ENCODE assay signal across 10 mouse cellular contexts in the genomic region with DNA sequence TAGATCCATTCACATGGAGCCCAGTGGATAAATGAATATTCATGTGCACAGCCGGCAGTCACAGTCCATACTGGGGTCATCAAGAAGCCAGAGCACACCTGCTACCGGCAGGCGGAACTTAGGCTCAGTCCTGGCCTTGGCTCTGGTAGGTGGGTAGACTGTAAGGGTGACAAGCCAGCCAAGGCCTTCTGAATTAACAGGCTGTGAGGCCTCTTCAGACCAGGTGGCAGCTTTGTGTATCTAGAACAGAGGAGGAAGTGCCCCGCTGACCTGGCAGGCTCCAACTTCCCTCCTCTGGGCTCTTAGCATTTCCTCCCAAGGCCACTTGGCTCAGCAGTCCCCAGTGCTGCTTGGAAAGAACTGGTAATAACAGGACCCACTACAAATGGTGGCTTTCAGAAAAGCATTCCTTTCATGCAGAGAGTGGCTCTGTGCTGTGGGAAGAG. TPM values are rescaled to one million over a fixed set of nuclear protein-coding genes. Genes with fewer than 3 reads are reported as not detected.
DNase-seq lines count a peak whose midpoint lies in the region; ATAC-seq lines count a peak whose summit lies in the region.
"Had no signal": no experiment of that assay in that cellular context is flagged by ENCODE, and none has a peak within 500 bp of the region (broad histone marks: within the 10 kb centered on the region; RNA-seq: fewer than 3 reads in every experiment).

No protein-coding gene starts in this region.

- H3K9me3 ChIP-seq in midbrain, embryonic 14.5 days (ENCODE audit: control insufficient read depth, low read length): no peaks in the 10 kb centered on the region
- H3K9me3 ChIP-seq in midbrain, embryonic 13.5 days: no peaks in the 10 kb centered on the region
- H3K9me3 ChIP-seq: liver, embryonic 15.5 days had no signal

- no peaks in the 10 kb centered on the region for H3K27me3 ChIP-seq in midbrain, embryonic 14.5 days (ENCODE audit: control insufficient read depth, insufficient read depth, low read length)
- no peaks in the 10 kb centered on the region for H3K27me3 ChIP-seq in midbrain, embryonic 13.5 days
- H3K27me3 ChIP-seq: liver, embryonic 15.5 days had no signal

- WGBS in midbrain, embryonic 14.5 days: 24% methylated on average over 4 of the region's 4 CpGs
- 28% methylated on average over 4 of the region's 4 CpGs for WGBS in midbrain, embryonic 13.5 days

- no peak overlapping the region for H3K27ac ChIP-seq in midbrain, embryonic 14.5 days (replicated peaks; ENCODE audit: low read depth, low read length)
- H3K27ac ChIP-seq in midbrain, embryonic 13.5 days: no peak overlapping the region
- H3K27ac ChIP-seq: liver, embryonic 15.5 days had no signal

- H3K36me3 ChIP-seq in midbrain, embryonic 14.5 days (ENCODE audit: control insufficient read depth, insufficient read depth, low read length): peaks cover 23% of the 10 kb centered on the region; the same call in 1 of the 2 replicates
- H3K36me3 ChIP-seq in midbrain, embryonic 13.5 days: peaks cover 13% of the 10 kb centered on the region; the same call in 1 of the 2 replicates
- H3K36me3 ChIP-seq: liver, embryonic 15.5 days had no signal

- H3K4me3 ChIP-seq in midbrain, embryonic 14.5 days (replicated peaks; ENCODE audit: low read depth, low read length): no peak overlapping the region
- no peak overlapping the region for H3K4me3 ChIP-seq in midbrain, embryonic 13.5 days (replicated peaks)
- H3K4me3 ChIP-seq: erythroblast, embryonic 14.5 days; liver, embryonic 15.5 days had no signal

- no peaks in the 10 kb centered on the region for H3K4me1 ChIP-seq in midbrain, embryonic 14.5 days (ENCODE audit: control insufficient read depth, insufficient read depth, low read length)
- H3K4me1 ChIP-seq in midbrain, embryonic 13.5 days (replicated peaks): peaks cover 11% of the 10 kb centered on the region
- H3K4me1 ChIP-seq: liver, embryonic 15.5 days had no signal

- DNase-seq in adrenal gland, adult (ENCODE audit: inconsistent age in 2 of 2, low spot score in 1 of 2): peak; percentile 44 to 70
- DNase-seq in adrenal gland, adult 18-20 months (ENCODE audit: low spot score in 2 of 2): no peak
- peak; percentile 17 for DNase-seq in midbrain, embryonic 14.5 days
- peak; percentile 71 to 80 for DNase-seq in lung, adult 18-20 months

- H3K4me2 ChIP-seq in midbrain, embryonic 14.5 days (ENCODE audit: low read length): no peak overlapping the region
- no peak overlapping the region for H3K4me2 ChIP-seq in midbrain, embryonic 13.5 days (replicated peaks)
- H3K4me2 ChIP-seq: liver, embryonic 15.5 days had no signal

- no peak for ATAC-seq in midbrain, embryonic 14.5 days (ENCODE audit: low FRiP score, low TSS enrichment)
- ATAC-seq in midbrain, embryonic 13.5 days: no peak
- ATAC-seq in hematopoietic stem cell, adult 5-6 weeks (replicated peaks in 1 of 2; ENCODE audit: insufficient read depth in 1 of 2, low FRiP score in 2 of 2, low TSS enrichment in 1 of 2, low read depth in 1 of 2, poor library complexity in 2 of 2, severe bottlenecking in 2 of 2): peak; percentile 74 to 75
- no peak for ATAC-seq in monocyte, adult 5-6 weeks (replicated peaks; ENCODE audit: insufficient number of reproducible peaks, low FRiP score, low TSS enrichment, poor library complexity, severe bottlenecking)
- ATAC-seq in megakaryocyte-erythroid progenitor cell, adult 5-6 weeks (replicated peaks; ENCODE audit: low FRiP score, low TSS enrichment, poor library complexity, severe bottlenecking): no peak

- H3K9ac ChIP-seq in midbrain, embryonic 14.5 days (replicated peaks; ENCODE audit: low read length): no peak overlapping the region
- no peak overlapping the region for H3K9ac ChIP-seq in midbrain, embryonic 13.5 days (replicated peaks)
- H3K9ac ChIP-seq: liver, embryonic 15.5 days had no signal

RNA-seq across cellular contexts. Expression of a gene that starts 24.3 kb away (rescaled TPM):
- 10 to 100 TPM; 14.4 to 14.8 TPM for total RNA-seq in adrenal gland, adult 18-20 months (2021)
- 32.0 and 40.7 TPM in 2 replicates for polyA plus RNA-seq in midbrain, embryonic 14.5 days (2014; fragmentation: Nextera tagmentation; extraction: Ambion mirVana)
- 38.3 and 40.8 TPM in 2 replicates for polyA plus RNA-seq in midbrain, embryonic 13.5 days (2015; fragmentation: Nextera tagmentation; extraction: Ambion mirVana)
- total RNA-seq in hematopoietic stem cell, adult 5-6 weeks (2017): 1.6 and 4.4 TPM in 2 replicates
- not detected in 3 replicates for total RNA-seq in monocyte, adult 5-6 weeks (2017)
- total RNA-seq in megakaryocyte-erythroid progenitor cell, adult 5-6 weeks (2014; fragmentation: Nextera tagmentation): 4.3 and 8.6 TPM in 2 replicates
- 3.4 and 10.4 TPM in 2 replicates for total RNA-seq in megakaryocyte-erythroid progenitor cell, adult 5-6 weeks (2017)

RNA-seq across cellular contexts. Expression of a gene that starts 35.1 kb away (rescaled TPM):
- total RNA-seq in adrenal gland, adult 18-20 months (2021): 10 to 100 TPM; 15.3 to 16.0 TPM
- polyA plus RNA-seq in midbrain, embryonic 14.5 days (2014; fragmentation: Nextera tagmentation; extraction: Ambion mirVana): 52.9 and 58.5 TPM in 2 replicates
- polyA plus RNA-seq in midbrain, embryonic 13.5 days (2015; fragmentation: Nextera tagmentation; extraction: Ambion mirVana): 76.6 and 87.2 TPM in 2 replicates
- total RNA-seq in hematopoietic stem cell, adult 5-6 weeks (2017): 4.2 TPM in 2 replicates
- total RNA-seq in monocyte, adult 5-6 weeks (2017): 14.7 to 31.5 TPM (median 15.7 TPM) in 3 replicates
- total RNA-seq in megakaryocyte-erythroid progenitor cell, adult 5-6 weeks (2014; fragmentation: Nextera tagmentation): 6.8 and 15.5 TPM in 2 replicates
- total RNA-seq in megakaryocyte-erythroid progenitor cell, adult 5-6 weeks (2017): 5.1 and 9.5 TPM in 2 replicates

RNA-seq across cellular contexts. Expression of a gene that starts 44.1 kb away (rescaled TPM):
- total RNA-seq in adrenal gland, adult 18-20 months (2021): 1 to 10 TPM; 4.8 to 5.6 TPM
- polyA plus RNA-seq in midbrain, embryonic 14.5 days (2014; fragmentation: Nextera tagmentation; extraction: Ambion mirVana): 18.8 and 29.8 TPM in 2 replicates
- polyA plus RNA-seq in midbrain, embryonic 13.5 days (2015; fragmentation: Nextera tagmentation; extraction: Ambion mirVana): 28.6 and 35.4 TPM in 2 replicates
- not detected in 2 replicates for total RNA-seq in hematopoietic stem cell, adult 5-6 weeks (2017)
- not detected in 3 replicates for total RNA-seq in monocyte, adult 5-6 weeks (2017)
- not detected in 2 replicates for total RNA-seq in megakaryocyte-erythroid progenitor cell, adult 5-6 weeks (2014; fragmentation: Nextera tagmentation)
- not detected in 2 replicates for total RNA-seq in megakaryocyte-erythroid progenitor cell, adult 5-6 weeks (2017)
- polyA plus RNA-seq: erythroblast, embryonic 14.5 days had no signal

RNA-seq across cellular contexts. Expression of a gene that starts 50.2 kb away (rescaled TPM):
- 10 to 100 TPM; 16.2 to 25.9 TPM for total RNA-seq in adrenal gland, adult 18-20 months (2021)
- polyA plus RNA-seq in midbrain, embryonic 14.5 days (2014; fragmentation: Nextera tagmentation; extraction: Ambion mirVana): 71.7 and 80.5 TPM in 2 replicates
- 48.3 and 51.2 TPM in 2 replicates for polyA plus RNA-seq in midbrain, embryonic 13.5 days (2015; fragmentation: Nextera tagmentation; extraction: Ambion mirVana)
- total RNA-seq in hematopoietic stem cell, adult 5-6 weeks (2017): 1.7 TPM in 1 of 2 replicates, not detected in the other
- total RNA-seq in monocyte, adult 5-6 weeks (2017): 1.7 to 2.5 TPM in 2 of 3 replicates, not detected in the other
- 2.2 TPM in 1 of 2 replicates, not detected in the other for total RNA-seq in megakaryocyte-erythroid progenitor cell, adult 5-6 weeks (2014; fragmentation: Nextera tagmentation)
- total RNA-seq in megakaryocyte-erythroid progenitor cell, adult 5-6 weeks (2017): 0.38 and 4.1 TPM in 2 replicates
- polyA plus RNA-seq: erythroblast, embryonic 14.5 days had no signal

Comparison
In these comparisons a context has a peak if more than half of its experiments do, and no peak if none do; other contexts are left out.
1. DNase-seq: peak in adrenal gland, adult (2 of 2), midbrain, embryonic 14.5 days (single experiment) and lung, adult 18-20 months (2 of 2); none in adrenal gland, adult 18-20 months (0 of 2).
2. ATAC-seq: peak in hematopoietic stem cell, adult 5-6 weeks (2 of 2); none in midbrain, embryonic 14.5 days (single experiment), midbrain, embryonic 13.5 days (single experiment), monocyte, adult 5-6 weeks (single experiment) and megakaryocyte-erythroid progenitor cell, adult 5-6 weeks (single experiment).